Mouse (Mus musculus): ENCODE data around the gene Ube2v1.

GRCm38 (mm10) chr2:167611287-167611686, 20.6 kb downstream of the Ube2v1 start:
- TF ChIP-seq CTCF (IDR thresholded peaks at IDR 0.05; ENCODE audit: low read depth): peak; percentile 56
- TF ChIP-seq EP300 (IDR thresholded peaks at IDR 0.05; ENCODE audit: low read depth): no peak
